Mouse (Mus musculus) layer of hippocampus, adult 11-12 months (tissue): ENCODE data around the gene Gm45713.
"Not testable (repeated sequence)": the region's sequence is repeated elsewhere in the genome, so short reads cannot be mapped to it uniquely, and the experiment has no call there.

Experiments
- DNase-seq: peaks from one replicate; pipeline ENCODE4 v3.0.0; 2022; ENCODE audit warnings: low spot score

Gm45713 gene

GRCm38 (mm10) chr7:45124224-45125143 lies 11.5 kb downstream of the Gm45713 start, which contains the start of gene Rps11:
TSS of gene Rps11 (minus strand) at chr7:45124439.
- peak; percentile 99 for DNase-seq

GRCm38 (mm10) chr7:45123186-45123570 lies 12.9 kb downstream of the Gm45713 start:
- DNase-seq, result no peak

DNA sequence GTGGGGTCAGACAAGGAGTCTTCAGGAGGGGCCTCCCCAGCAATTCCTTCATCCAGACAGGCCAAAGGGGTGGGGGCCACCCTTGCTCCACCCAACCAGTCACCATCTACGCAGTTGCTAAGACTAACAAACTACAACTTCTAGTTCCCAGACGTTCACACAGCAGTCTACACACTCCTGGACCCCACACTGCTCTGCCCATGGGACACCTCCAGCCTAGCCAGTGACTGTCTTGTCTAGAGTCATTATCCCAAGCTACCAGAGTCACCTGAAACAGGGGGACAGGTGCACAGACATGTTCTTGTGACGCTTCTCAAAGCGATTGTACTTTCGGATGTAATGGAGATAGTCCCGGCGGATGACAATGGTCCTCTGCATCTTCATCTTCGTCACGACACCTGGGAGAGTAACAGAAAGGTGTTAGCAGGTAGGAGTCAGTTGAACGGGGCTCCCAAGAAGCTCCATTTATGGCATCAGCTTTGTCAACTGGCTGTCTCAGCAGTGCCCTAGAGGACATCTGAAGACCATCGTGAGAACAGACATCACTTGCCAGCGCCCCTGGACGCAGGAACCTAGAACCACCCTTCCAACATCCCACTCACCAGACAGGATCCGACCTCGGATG lies 13.4 kb downstream of the Gm45713 start:
- no peak for DNase-seq

DNA sequence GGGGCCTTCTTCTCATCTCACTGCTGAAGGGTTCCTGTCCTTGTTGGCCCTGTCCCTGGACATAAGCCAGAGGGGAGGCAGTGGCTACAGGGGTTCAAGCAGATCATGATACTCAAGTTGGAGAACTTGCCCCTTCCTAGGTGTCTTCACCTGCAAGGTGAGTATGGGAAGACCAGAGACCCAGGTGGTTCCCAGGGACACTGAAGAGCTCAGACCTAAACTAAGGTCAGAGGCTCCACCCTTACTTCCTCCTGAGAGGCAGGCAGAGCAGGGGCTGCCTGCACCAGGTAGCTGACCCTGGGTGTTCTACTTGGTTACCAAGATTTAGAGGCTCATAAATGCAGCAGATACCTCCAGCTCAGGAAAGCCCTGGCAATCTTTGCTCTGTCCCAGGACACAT lies 14.1 kb downstream of the Gm45713 start:
- no peak for DNase-seq

DNA sequence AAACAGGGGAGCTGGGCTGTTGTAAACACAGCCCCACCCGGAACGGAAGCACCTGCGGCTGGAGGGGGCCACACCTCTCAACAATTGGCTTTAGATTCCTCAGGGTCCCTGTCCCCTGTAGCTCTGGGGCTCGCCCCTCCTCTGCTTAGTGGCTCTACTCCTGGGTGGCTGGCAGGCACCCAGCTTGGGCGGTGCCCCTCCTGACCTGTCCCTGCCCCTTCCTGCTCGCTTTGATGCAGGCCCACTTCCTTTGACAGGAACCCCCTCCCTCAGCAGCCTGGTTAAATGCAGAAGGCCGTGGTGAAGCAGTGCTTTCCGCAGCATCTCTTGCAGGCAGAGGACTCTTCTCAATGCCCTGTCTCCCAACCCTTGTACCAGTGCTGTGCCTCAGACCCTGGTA lies 14.6 kb downstream of the Gm45713 start:
- no peak for DNase-seq

GRCm38 (mm10) chr7:45119780-45120709 lies 16.0 kb downstream of the Gm45713 start:
- DNase-seq, result no peak

- no peak for DNase-seq
Observed at GRCm38 (mm10) chr7:45118336-45118735, 17.7 kb downstream of the Gm45713 start.

DNA sequence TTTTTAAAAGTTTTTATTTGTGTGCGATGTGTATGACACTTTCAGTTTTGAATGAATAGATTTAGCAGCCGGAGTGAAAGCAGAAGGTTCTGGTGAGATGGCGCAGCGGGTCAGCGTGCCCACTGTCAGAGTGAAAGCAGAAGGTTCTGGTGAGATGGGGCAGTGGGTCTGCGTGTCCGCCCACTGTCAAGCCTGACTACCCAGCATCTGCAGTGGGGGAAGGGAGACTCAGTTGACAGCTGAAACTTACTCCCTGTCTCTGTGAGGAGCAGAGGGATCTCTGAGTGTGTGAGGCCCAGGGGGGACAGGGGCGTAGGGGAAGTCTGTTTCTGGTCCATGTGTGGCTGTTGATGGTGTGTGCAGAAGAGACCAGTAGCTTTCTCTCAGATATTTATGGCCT lies 18.5 kb downstream of the Gm45713 start:
- DNase-seq, result no peak

DNA sequence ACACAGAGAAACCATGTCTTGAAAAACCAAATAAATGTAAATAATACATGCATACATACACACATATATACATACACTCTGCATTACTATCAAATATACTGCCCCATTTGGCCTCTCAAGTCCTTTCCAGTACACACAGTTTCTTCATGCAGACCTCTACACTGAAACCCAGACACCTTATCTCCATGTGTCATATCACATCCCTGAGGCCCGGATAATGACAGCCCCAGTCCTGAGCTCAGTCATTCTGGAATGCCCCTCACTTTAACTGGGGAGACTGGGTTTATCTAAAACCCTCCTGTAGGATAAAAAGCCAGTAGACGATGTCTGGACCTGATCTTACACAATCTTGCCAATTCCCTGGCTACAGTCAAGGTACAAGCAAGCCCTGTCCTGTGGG lies 22.6 kb downstream of the Gm45713 start:
- no peak for DNase-seq

DNA sequence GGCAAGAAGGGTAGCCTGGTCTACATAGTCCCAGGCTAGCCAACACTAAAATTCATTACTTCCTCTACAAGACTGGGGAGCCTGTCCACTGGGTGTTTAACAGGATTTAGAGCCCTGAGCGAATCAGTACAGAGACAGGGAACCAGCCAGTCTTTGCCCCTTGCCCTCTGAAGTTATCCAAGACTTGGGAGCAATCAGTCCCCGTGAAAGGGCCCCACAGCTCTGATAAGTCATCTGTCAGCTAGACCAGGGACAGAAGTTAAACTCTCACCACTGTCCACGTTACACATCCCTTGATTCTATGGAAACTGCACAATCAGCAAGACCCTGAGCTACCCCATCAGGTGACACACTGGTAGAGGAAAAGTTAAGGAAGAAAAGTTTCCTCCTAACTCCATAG lies 23.5 kb downstream of the Gm45713 start:
- no peak for DNase-seq

DNA sequence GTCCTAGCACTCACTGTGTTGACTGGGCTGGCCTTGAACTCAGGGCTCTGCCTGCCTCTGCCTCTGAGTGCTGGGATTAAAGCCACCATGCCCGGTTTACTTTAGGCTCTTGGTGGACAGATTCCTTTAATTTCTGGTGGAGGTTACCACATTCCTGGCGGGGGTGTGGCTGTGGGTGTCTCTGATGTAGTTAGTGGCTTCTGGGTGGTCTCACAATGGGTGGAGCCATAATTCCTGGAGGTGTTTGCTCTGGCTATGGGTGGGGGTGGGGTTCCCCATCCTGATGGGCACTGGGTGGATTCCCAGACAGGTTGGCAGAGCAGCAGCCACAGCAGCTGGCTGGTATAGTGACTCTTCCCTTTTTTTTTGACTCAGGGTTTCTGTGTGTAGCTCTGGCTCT lies 24.1 kb downstream of the Gm45713 start:
- no peak for DNase-seq

- DNase-seq, result not testable (repeated sequence)
Observed at GRCm38 (mm10) chr7:45110089-45110488, 25.9 kb downstream of the Gm45713 start.

DNA sequence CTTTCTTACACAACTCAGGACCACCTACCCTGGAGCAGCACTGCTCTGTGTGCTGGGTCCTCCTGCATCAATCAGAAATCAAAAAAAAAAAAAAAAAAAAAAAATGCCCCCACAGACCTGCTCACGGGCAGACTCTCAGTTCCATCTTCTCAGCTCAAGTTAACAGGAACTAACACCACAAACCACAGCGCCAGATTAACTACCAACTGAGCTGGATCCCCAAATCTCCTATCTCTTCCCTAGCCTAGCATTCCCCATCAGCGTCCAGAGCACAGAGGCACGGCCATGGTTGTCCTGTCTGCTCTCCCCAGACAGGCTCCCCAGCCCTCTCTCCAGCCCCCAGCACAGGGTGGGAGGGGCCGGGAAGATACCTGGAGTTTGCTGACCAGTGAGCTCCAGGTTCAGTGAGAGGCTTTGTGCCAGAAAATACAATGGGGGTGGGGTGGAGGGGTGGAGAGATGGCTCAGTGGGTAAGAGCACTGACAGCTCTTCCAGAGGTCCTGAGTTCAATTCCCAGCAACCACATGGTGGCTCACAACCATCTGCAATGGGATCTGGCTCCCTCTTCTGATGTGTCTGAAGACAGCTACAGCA lies 28.9 kb downstream of the Gm45713 start:
- no peak for DNase-seq

GRCm38 (mm10) chr7:45106441-45106840 lies 29.6 kb downstream of the Gm45713 start:
- DNase-seq, result no peak

GRCm38 (mm10) chr7:45105491-45105890 lies 30.5 kb downstream of the Gm45713 start:
- no peak for DNase-seq

GRCm38 (mm10) chr7:45104941-45105340 lies 31.1 kb downstream of the Gm45713 start:
- no peak for DNase-seq

GRCm38 (mm10) chr7:45103652-45104180 lies 32.3 kb downstream of the Gm45713 start, which contains the start of gene Fcgrt:
TSS of gene Fcgrt (minus strand) at chr7:45103851.
- DNase-seq, result peak; percentile 62

- no peak for DNase-seq
Observed at GRCm38 (mm10) chr7:45102940-45103585, 33.0 kb downstream of the Gm45713 start.

DNA sequence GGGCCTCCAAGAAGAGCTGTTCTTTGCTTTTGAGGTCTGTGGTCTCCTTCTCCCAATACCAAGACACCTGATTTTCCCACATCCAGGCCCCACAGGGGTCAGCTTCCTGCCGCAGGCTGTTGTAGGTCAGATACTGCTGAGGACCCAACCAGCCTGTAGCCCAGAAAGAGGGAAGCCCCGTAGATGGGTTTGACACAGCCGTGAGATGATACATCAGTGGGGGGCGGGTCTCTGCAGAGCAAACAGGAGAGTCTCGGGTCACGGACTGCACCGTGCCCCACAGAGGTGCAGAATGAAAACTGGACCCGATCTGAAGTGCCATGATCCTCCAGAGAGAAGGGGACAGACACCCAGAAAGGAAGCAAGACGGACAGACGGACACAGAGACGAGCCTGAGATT lies 33.6 kb downstream of the Gm45713 start:
- no peak for DNase-seq

DNA sequence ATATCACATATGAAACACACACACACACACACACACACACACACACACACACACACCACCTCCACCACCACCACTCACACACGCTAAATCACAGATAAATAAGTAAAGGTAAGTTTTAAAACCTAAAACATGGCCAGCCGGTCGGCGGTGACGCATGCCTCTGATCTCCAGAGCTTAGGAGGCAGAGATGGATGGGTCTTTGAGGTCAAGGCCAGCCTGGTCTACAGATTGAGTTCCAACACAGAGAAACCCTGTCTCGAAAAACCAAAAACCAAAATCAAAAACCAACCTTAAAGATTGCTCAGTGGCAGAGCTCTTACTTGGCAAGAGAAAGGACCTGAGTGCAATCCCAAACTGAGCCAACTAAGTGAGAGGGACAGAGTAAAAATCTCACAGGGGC lies 36.0 kb downstream of the Gm45713 start:
- DNase-seq, result no peak
